Mouse (Mus musculus): ENCODE results near the gene Park7.

DNA sequence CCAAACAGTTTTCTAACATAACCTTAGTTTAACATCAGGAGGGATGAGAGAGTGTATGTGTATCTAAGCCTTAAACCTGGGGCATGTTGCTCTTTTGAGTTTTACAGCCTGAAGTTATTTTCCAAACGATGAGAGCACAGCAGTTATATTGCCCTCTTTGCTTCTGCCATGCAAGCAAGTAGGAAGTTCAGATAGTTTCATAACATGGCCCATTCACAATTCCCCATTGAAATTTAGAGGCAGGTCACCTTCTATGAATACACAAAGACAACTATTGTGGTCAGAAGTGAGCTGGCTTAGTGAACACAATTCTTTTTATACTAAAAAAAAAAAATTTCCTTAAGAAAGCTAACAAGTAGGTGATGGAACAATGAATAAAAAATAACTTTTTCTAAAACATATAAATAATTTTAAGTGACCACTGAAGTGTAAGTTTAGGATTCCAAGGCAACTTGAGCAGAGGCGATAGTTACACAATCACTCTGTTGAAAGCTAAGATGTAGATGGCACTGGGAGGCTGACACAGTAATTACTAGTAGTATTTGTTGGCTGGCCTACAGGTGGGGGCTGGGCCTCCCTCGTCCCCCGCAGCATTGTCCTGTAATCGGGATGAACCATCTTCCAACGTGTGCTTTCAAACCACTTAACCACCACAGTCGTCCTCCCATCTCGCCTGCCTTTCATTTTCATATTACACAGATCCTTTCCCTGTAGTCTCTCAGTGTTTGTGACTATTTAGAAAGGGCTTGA, 51.4 kb downstream of the Park7 start:
- TF ChIP-seq TAL1 (IDR thresholded peaks at IDR 0.05; ENCODE audit: low read length), result no peak
- TF ChIP-seq GATA1 (IDR thresholded peaks at IDR 0.05; ENCODE audit: low read length), result no peak
